Mouse (Mus musculus): ENCODE results near the gene Hectd4. TPM values are rescaled to one million over a fixed set of nuclear protein-coding genes. Genes with fewer than 3 reads are reported as not detected.

The Hectd4 gene
- total and polyA plus RNA-seq, 2 experiments from 2014 or later: 2.0 to 19.5 TPM

DNA sequence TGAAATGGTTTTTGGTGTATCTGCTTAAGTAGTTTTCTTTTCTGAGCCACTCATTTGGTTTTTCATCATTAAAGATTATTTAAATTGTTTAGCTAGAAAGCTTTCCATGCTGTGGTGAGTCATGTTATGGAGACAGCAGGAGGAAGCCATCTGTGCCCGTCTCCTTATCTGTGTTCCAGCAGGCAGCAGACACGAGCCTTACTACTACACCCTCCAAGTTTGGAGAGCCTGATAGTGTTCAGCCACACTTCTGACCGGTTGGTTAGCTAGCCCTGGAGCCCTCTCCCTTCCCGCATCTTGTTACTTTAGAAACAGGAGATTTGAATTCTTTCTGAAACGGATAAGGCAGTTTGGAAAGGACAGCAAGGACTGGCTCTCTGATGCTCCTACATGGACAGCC is 16.2 kb downstream of the Hectd4 start:
- WGBS: 7% methylated on average over 5 of the region's 5 CpGs
- Histone ChIP-seq H3K9ac (replicated peaks; ENCODE audit: low read depth, low read length) (no peak overlapping the region), H3K4me3 (ENCODE audit: low read depth, low read length) (no peak overlapping the region), H3K36me3 (replicated peaks; ENCODE audit: control insufficient read depth, insufficient read depth, low read length) (no peaks in the 10 kb centered on the region), H3K4me2 (ENCODE audit: low read depth, low read length) (peak overlapping the region; percentile 17; the same call in 1 of the 2 replicates), H3K9me3 (replicated peaks; ENCODE audit: control insufficient read depth, low read length) (no peaks in the 10 kb centered on the region), H3K4me1 (ENCODE audit: control insufficient read depth, insufficient read depth) (no peaks in the 10 kb centered on the region; the same call in 1 of the 2 replicates), H3K27ac (ENCODE audit: low read depth) (peak overlapping the region; percentile 32), H3K27me3 (ENCODE audit: control insufficient read depth, insufficient read depth, low read length) (no peaks in the 10 kb centered on the region)
- no peak for TF ChIP-seq CTCF (IDR thresholded peaks at IDR 0.05; ENCODE audit: low read depth)
- no peak for TF ChIP-seq EP300 (IDR thresholded peaks at IDR 0.05; ENCODE audit: low read depth)
- ATAC-seq (ENCODE audit: insufficient read depth, low read depth) (peak; percentile 69), DNase-seq (ENCODE audit: low spot score) (peak; percentile 57)

DNA sequence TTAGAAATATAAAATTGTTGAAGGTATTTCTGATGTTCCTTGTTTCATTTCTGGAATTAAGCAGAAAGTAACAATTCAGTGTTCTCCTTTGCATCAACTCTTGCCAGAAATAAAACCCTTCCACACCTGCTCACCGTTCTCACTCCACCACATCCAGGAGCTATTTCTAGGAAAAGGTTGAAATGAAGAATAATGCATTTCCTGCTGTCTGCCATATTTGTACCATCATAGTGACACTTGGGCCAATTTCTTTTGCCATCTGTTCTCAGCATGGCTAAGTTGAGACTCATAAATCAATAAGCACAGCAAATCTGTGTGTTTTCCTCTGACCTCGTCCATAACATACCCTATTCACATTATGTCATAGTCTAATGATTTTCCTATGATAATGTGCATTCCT is 18.2 kb downstream of the Hectd4 start:
- no peak overlapping the region for H3K27ac ChIP-seq (ENCODE audit: low read depth)
- H3K9me3 ChIP-seq (replicated peaks; ENCODE audit: control insufficient read depth, low read length): no peaks in the 10 kb centered on the region
- TF ChIP-seq CTCF (IDR thresholded peaks at IDR 0.05; ENCODE audit: low read depth): no peak
- TF ChIP-seq EP300 (IDR thresholded peaks at IDR 0.05; ENCODE audit: low read depth): no peak
- no peaks in the 10 kb centered on the region; the same call in 1 of the 2 replicates for H3K4me1 ChIP-seq (ENCODE audit: control insufficient read depth, insufficient read depth)
- ATAC-seq (ENCODE audit: insufficient read depth, low read depth) (no peak), DNase-seq (ENCODE audit: low spot score) (no peak)
- no peak overlapping the region for H3K4me2 ChIP-seq (ENCODE audit: low read depth, low read length)
- no peak overlapping the region for H3K4me3 ChIP-seq (ENCODE audit: low read depth, low read length)
- no peaks in the 10 kb centered on the region for H3K36me3 ChIP-seq (replicated peaks; ENCODE audit: control insufficient read depth, insufficient read depth, low read length)
- 90% methylated on average over 2 of the region's 2 CpGs for WGBS
- no peak overlapping the region for H3K9ac ChIP-seq (replicated peaks; ENCODE audit: low read depth, low read length)
- no peaks in the 10 kb centered on the region for H3K27me3 ChIP-seq (ENCODE audit: control insufficient read depth, insufficient read depth, low read length)

- H3K27me3 ChIP-seq (ENCODE audit: control insufficient read depth, insufficient read depth, low read length): no peaks in the 10 kb centered on the region
- TF ChIP-seq CTCF (IDR thresholded peaks at IDR 0.05; ENCODE audit: low read depth) (no peak), EP300 (IDR thresholded peaks at IDR 0.05; ENCODE audit: low read depth) (no peak)
- no peak overlapping the region for H3K9ac ChIP-seq (replicated peaks; ENCODE audit: low read depth, low read length)
- H3K4me2 ChIP-seq (ENCODE audit: low read depth, low read length): no peak overlapping the region
- H3K4me3 ChIP-seq (ENCODE audit: low read depth, low read length): no peak overlapping the region
- no peak overlapping the region for H3K27ac ChIP-seq (ENCODE audit: low read depth)
- no peaks in the 10 kb centered on the region; the same call in 1 of the 2 replicates for H3K4me1 ChIP-seq (ENCODE audit: control insufficient read depth, insufficient read depth)
- WGBS: 70% methylated on average over 5 of the region's 5 CpGs
- no peaks in the 10 kb centered on the region for H3K36me3 ChIP-seq (replicated peaks; ENCODE audit: control insufficient read depth, insufficient read depth, low read length)
- DNase-seq (ENCODE audit: low spot score): no peak
- ATAC-seq (ENCODE audit: insufficient read depth, low read depth): no peak
- no peaks in the 10 kb centered on the region for H3K9me3 ChIP-seq (replicated peaks; ENCODE audit: control insufficient read depth, low read length)
Measured at GRCm38 (mm10) chr5:121239846-121240245, 19.8 kb downstream of the Hectd4 start.

DNA sequence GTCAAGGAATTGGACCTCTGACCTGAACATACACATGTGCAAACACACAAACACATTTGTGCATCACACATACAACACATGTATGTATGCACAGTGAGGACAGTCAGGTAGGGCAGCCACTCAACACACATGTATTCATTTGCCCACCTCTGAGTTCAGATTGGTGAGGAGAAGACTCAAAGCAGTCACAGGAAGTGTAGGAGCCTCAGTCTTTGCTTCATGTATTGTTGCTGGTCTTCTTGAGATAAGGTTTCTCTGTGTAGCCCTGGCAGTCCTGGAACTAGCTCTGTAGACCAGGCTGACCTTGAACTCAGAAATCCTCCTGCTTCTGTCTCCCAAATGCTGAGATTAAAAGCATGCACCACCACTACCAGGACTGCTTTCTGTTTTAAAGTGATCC is 21.2 kb downstream of the Hectd4 start:
- Histone ChIP-seq H3K27me3 (ENCODE audit: control insufficient read depth, insufficient read depth, low read length) (no peaks in the 10 kb centered on the region), H3K4me1 (ENCODE audit: control insufficient read depth, insufficient read depth) (no peaks in the 10 kb centered on the region; the same call in 1 of the 2 replicates), H3K9ac (replicated peaks; ENCODE audit: low read depth, low read length) (no peak overlapping the region), H3K27ac (ENCODE audit: low read depth) (no peak overlapping the region), H3K4me3 (ENCODE audit: low read depth, low read length) (no peak overlapping the region), H3K9me3 (replicated peaks; ENCODE audit: control insufficient read depth, low read length) (no peaks in the 10 kb centered on the region), H3K36me3 (replicated peaks; ENCODE audit: control insufficient read depth, insufficient read depth, low read length) (no peaks in the 10 kb centered on the region), H3K4me2 (ENCODE audit: low read depth, low read length) (no peak overlapping the region)
- TF ChIP-seq EP300 (IDR thresholded peaks at IDR 0.05; ENCODE audit: low read depth): no peak
- TF ChIP-seq CTCF (IDR thresholded peaks at IDR 0.05; ENCODE audit: low read depth): no peak
- ATAC-seq (ENCODE audit: insufficient read depth, low read depth) (no peak), DNase-seq (ENCODE audit: low spot score) (no peak)

GRCm38 (mm10) chr5:121242261-121242660 is 22.2 kb downstream of the Hectd4 start:
- DNase-seq (ENCODE audit: low spot score) (no peak), ATAC-seq (ENCODE audit: insufficient read depth, low read depth) (no peak)
- WGBS: 26% methylated on average over 1 of the region's 1 CpGs
- Histone ChIP-seq H3K4me2 (ENCODE audit: low read depth, low read length) (no peak overlapping the region), H3K27me3 (ENCODE audit: control insufficient read depth, insufficient read depth, low read length) (no peaks in the 10 kb centered on the region), H3K9me3 (replicated peaks; ENCODE audit: control insufficient read depth, low read length) (no peaks in the 10 kb centered on the region), H3K36me3 (replicated peaks; ENCODE audit: control insufficient read depth, insufficient read depth, low read length) (no peaks in the 10 kb centered on the region), H3K27ac (ENCODE audit: low read depth) (no peak overlapping the region), H3K4me1 (ENCODE audit: control insufficient read depth, insufficient read depth) (no peaks in the 10 kb centered on the region; the same call in 1 of the 2 replicates), H3K9ac (replicated peaks; ENCODE audit: low read depth, low read length) (no peak overlapping the region), H3K4me3 (ENCODE audit: low read depth, low read length) (no peak overlapping the region)
- TF ChIP-seq CTCF (IDR thresholded peaks at IDR 0.05; ENCODE audit: low read depth) (no peak), EP300 (IDR thresholded peaks at IDR 0.05; ENCODE audit: low read depth) (no peak)

GRCm38 (mm10) chr5:121242701-121243100 is 22.7 kb downstream of the Hectd4 start:
- Histone ChIP-seq H3K4me2 (ENCODE audit: low read depth, low read length) (no peak overlapping the region), H3K27ac (ENCODE audit: low read depth) (no peak overlapping the region), H3K4me1 (ENCODE audit: control insufficient read depth, insufficient read depth) (no peaks in the 10 kb centered on the region; the same call in 1 of the 2 replicates), H3K27me3 (ENCODE audit: control insufficient read depth, insufficient read depth, low read length) (no peaks in the 10 kb centered on the region), H3K4me3 (ENCODE audit: low read depth, low read length) (no peak overlapping the region), H3K9me3 (replicated peaks; ENCODE audit: control insufficient read depth, low read length) (no peaks in the 10 kb centered on the region), H3K36me3 (replicated peaks; ENCODE audit: control insufficient read depth, insufficient read depth, low read length) (no peaks in the 10 kb centered on the region), H3K9ac (replicated peaks; ENCODE audit: low read depth, low read length) (no peak overlapping the region)
- ATAC-seq (ENCODE audit: insufficient read depth, low read depth) (no peak), DNase-seq (ENCODE audit: low spot score) (no peak)
- TF ChIP-seq CTCF (IDR thresholded peaks at IDR 0.05; ENCODE audit: low read depth) (no peak), EP300 (IDR thresholded peaks at IDR 0.05; ENCODE audit: low read depth) (no peak)
- 73% methylated on average over 1 of the region's 1 CpGs for WGBS
